Mouse (Mus musculus): ENCODE results near the gene Fnbp1l. TPM values are rescaled to one million over a fixed set of nuclear protein-coding genes. Genes with fewer than 3 reads are reported as not detected.

Fnbp1l gene
- polyA plus RNA-seq, 1 experiment from 2014 or later: 66.4 TPM

DNA sequence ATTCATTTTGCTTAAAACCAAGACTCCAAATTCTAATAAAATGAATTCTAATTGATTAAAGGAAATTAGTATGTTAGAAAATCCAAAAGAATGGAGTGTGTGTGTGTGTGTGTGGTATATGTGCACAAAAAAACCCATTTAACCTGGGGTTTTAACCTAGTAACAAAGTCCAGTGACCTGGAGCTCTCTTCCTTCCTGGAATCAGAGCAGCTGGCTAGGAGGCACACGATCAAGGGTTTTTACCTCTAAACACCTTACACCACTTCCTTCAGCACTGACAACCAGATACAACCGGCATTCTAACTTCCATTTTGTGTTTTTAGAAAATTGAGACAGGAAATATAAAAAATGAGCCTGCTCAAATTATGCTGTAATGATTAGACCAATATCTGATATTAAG, 74.2 kb downstream of the Fnbp1l start:
- DNase-seq (ENCODE audit: low spot score): no peak
- H3K4me3 ChIP-seq: no peak overlapping the region
- no peaks in the 10 kb centered on the region for H3K9me3 ChIP-seq
- no peaks in the 10 kb centered on the region for H3K4me1 ChIP-seq
- no peak overlapping the region for H3K27ac ChIP-seq (replicated peaks)
- H3K36me3 ChIP-seq (replicated peaks): peaks cover 92% of the 10 kb centered on the region
- H3K27me3 ChIP-seq (replicated peaks; ENCODE audit: low read depth, poor library complexity, severe bottlenecking): no peaks in the 10 kb centered on the region
- 87% methylated on average over 2 of the region's 2 CpGs for WGBS

DNA sequence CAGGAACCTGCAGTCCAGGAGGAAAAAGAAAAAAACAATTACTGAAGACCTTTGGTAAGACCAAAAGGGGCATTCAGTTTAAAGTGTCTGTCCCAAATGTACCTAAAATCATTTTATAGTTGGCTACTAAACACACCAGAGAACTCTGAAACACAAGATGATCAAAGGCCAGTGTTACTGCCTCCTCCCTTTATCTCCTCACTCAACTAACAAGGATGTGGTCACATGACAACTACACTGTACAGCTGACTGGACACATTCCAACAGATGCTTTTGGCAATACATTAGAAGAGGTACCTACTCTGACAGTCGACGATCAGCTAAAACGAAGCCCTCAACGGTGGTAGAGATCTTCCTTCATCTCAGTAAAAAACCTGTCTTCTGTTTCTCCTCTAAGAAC, 78.6 kb downstream of the Fnbp1l start:
- H3K36me3 ChIP-seq (replicated peaks): peaks cover 100% of the 10 kb centered on the region
- no peaks in the 10 kb centered on the region for H3K27me3 ChIP-seq (replicated peaks; ENCODE audit: low read depth, poor library complexity, severe bottlenecking)
- whole genome bisulfite sequencing: 95% methylated on average over 4 of the region's 4 CpGs
- H3K27ac ChIP-seq (replicated peaks): no peak overlapping the region
- no peak overlapping the region for H3K4me3 ChIP-seq
- H3K9me3 ChIP-seq: no peaks in the 10 kb centered on the region
- DNase-seq (ENCODE audit: low spot score): no peak
- H3K4me1 ChIP-seq: no peaks in the 10 kb centered on the region

DNA sequence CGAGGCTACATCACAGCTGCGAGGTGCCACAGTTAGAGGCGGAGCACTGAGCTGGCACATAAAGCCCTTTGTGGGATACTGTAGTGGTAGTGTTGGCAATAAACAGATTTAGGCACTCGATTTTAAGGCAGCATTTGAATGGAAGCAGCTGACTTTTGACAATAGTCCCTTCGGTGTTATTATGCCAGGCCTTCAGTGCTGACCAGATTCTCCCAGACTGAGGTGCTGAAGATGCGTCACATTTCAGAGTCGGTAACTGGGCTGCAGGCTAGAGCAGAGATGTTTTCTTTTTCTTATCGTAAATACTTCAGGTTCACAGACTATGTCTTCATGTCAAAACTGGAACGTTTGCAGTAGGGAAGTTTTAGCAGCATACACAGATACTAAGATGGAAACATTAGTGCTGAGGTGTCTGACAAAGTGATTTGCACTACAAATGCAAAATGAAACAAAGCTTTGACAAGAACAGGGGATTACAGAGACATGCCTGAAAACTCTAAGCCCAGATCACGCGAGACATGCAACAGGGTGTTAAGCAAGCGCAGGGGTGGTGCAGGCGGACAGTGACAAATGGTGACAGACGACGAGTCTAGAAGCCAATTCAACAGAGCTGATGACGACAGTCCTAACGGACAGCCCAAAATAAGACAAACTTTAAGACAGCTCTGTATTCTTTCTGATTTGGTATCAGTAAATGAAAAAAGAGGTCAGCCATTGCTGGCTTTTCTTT, 79.4 kb downstream of the Fnbp1l start:
- H3K4me3 ChIP-seq: no peak overlapping the region
- no peaks in the 10 kb centered on the region for H3K27me3 ChIP-seq (replicated peaks; ENCODE audit: low read depth, poor library complexity, severe bottlenecking)
- no peaks in the 10 kb centered on the region for H3K9me3 ChIP-seq
- no peak overlapping the region for H3K27ac ChIP-seq (replicated peaks)
- peaks cover 94% of the 10 kb centered on the region for H3K36me3 ChIP-seq (replicated peaks)
- DNase-seq (ENCODE audit: low spot score): no peak
- no peaks in the 10 kb centered on the region for H3K4me1 ChIP-seq
- 92% methylated on average over 17 of the region's 17 CpGs for WGBS

DNA sequence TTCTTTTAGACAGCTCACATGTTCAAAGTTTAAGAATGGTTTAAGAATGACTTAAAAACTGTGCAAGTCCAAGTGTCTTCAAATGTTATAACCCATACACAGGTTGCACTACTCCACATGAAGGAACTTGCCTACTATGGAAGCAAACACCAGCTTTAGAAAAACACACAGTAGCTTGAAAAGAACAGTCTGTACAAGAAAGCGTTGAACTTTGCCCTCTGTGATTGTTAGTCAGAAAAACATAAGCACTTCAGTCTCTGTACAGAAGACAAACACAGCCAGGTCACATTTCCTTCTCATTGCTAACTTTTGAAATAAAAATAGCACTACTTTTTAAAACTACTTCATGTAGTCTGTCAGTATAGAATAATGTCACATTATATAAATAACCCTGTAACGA, 80.7 kb downstream of the Fnbp1l start:
- 92% methylated on average over 2 of the region's 2 CpGs for WGBS
- no peak overlapping the region for H3K4me3 ChIP-seq
- H3K27ac ChIP-seq (replicated peaks): no peak overlapping the region
- no peak for DNase-seq (ENCODE audit: low spot score)
- H3K36me3 ChIP-seq (replicated peaks): peaks cover 82% of the 10 kb centered on the region
- no peaks in the 10 kb centered on the region for H3K4me1 ChIP-seq
- H3K9me3 ChIP-seq: no peaks in the 10 kb centered on the region
- no peaks in the 10 kb centered on the region for H3K27me3 ChIP-seq (replicated peaks; ENCODE audit: low read depth, poor library complexity, severe bottlenecking)

DNA sequence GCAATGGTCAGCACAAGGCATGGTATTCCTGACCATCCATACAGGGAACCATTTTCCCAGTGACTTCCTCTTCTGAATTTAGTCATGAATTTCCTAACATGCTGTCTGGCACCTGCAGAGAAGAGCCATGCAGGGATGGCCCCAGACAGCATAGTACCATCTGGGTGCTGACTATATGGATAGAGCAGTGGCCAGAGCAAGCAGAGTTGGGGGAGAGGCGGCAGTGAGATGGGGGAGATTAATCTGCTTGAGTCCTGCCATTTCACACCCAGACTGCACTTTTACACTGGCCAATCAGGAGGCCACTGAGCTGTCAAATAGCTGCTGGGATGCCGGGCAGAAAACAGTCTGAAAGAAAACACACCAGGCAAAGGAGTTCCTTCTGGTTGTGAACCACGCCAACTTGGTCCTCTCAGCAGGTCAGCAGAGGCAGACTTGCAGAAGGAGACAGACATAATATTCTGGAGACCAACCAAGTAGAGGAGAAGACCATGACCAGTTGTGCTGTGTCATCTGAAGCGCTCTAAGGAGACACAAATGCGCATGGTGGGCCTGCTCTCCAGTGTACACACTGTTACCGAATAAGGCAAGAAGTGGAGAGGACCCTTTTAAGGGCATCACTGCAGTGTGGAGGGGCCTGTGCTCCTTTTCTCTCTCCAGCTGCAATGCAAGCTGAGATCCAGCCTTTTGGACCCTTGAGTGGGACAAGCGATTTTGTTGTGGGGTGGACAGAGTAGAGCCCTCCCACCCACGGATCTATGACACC, 83.4 kb downstream of the Fnbp1l start:
- H3K4me3 ChIP-seq: no peak overlapping the region
- H3K9me3 ChIP-seq: no peaks in the 10 kb centered on the region
- WGBS: 86% methylated on average over 8 of the region's 8 CpGs
- H3K27ac ChIP-seq (replicated peaks): no peak overlapping the region
- H3K27me3 ChIP-seq (replicated peaks; ENCODE audit: low read depth, poor library complexity, severe bottlenecking): no peaks in the 10 kb centered on the region
- peaks cover 61% of the 10 kb centered on the region for H3K36me3 ChIP-seq (replicated peaks)
- H3K4me1 ChIP-seq: no peaks in the 10 kb centered on the region
- no peak for DNase-seq (ENCODE audit: low spot score)

DNA sequence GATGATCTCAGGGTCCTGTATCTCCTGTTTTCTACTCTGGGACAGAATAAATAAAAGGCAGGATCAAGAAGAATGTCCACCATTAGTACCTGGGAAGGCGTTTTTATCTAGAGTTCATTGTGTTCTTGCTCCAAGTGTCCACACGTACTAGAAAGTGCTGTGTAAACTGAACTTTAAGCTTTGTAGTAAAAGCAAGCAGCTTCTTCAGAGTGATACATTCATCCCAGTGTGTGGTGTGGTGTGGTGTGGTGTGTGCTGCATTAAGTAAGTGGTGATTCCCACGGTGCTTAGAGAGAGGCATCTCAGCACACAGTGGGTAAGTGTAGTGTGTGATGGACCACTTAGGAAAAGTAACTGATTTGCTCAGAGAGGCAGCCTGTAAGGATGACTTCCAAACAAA, 91.0 kb downstream of the Fnbp1l start:
- H3K4me1 ChIP-seq: no peaks in the 10 kb centered on the region
- H3K27me3 ChIP-seq (replicated peaks; ENCODE audit: low read depth, poor library complexity, severe bottlenecking): no peaks in the 10 kb centered on the region
- peaks cover 52% of the 10 kb centered on the region for H3K36me3 ChIP-seq (replicated peaks)
- no peak overlapping the region for H3K27ac ChIP-seq (replicated peaks)
- H3K9me3 ChIP-seq: no peaks in the 10 kb centered on the region
- DNase-seq (ENCODE audit: low spot score): no peak
- no peak overlapping the region for H3K4me3 ChIP-seq
- 87% methylated on average over 3 of the region's 3 CpGs for WGBS

DNA sequence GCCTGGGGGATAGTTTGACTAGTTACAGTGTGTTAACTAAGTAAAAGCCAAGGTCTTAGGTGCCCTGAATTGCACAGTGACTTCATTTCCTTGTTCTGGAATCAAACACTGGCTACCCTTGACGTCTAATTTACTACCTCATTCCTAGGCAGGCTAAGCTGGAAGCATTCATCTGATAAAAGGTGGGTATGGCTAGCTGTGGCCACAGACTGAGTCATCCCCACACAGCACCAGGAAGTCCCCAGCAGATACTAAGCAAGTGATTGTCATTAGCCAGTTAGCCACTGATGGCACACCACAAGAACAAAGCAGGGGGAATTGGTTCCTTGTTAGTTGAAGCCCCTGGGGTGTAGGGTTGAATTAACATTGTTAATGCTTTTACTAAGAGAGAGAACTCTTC, 98.2 kb downstream of the Fnbp1l start:
- Histone ChIP-seq H3K9me3 (no peaks in the 10 kb centered on the region), H3K27me3 (replicated peaks; ENCODE audit: low read depth, poor library complexity, severe bottlenecking) (0 out of 2 replicates have a peak, but pooled peaks cover 3% of the 10 kb centered on the region), H3K27ac (replicated peaks) (0 out of 2 replicates have a peak overlapping the region, but pooled peaks have one; percentile 16), H3K4me3 (no peak overlapping the region), H3K4me1 (peaks cover 67% of the 10 kb centered on the region), H3K36me3 (replicated peaks) (peaks cover 23% of the 10 kb centered on the region)
- WGBS: 40% methylated on average over 1 of the region's 1 CpGs
- DNase-seq (ENCODE audit: low spot score): no peak

DNA sequence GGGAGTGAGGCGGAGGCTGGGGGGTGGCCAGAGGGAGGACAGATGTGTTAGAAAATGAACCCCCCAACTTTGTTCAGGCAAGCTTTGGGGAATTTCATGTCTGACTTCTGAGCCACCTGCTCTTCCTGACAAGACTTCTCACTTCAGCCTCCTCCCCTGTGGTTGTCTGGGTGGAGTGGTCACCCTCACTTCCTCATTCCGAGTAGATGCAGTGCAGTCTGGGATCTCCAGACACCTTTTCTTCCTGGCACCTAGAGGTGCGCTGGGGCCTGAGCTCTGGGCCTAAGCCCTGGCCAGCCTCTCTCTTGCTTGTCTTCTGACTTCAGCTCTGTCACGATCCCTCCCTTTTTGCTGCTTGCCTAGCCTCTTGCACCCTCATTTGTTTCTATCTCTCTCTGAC, 98.6 kb downstream of the Fnbp1l start:
- DNase-seq (ENCODE audit: low spot score): no peak
- Histone ChIP-seq H3K9me3 (no peaks in the 10 kb centered on the region), H3K4me1 (peaks cover 71% of the 10 kb centered on the region), H3K36me3 (replicated peaks) (peaks cover 21% of the 10 kb centered on the region), H3K27ac (replicated peaks) (0 out of 2 replicates have a peak overlapping the region, but pooled peaks have one; percentile 16), H3K27me3 (replicated peaks; ENCODE audit: low read depth, poor library complexity, severe bottlenecking) (peaks cover 6% of the 10 kb centered on the region), H3K4me3 (no peak overlapping the region)
- WGBS: 86% methylated on average over 4 of the region's 4 CpGs

DNA sequence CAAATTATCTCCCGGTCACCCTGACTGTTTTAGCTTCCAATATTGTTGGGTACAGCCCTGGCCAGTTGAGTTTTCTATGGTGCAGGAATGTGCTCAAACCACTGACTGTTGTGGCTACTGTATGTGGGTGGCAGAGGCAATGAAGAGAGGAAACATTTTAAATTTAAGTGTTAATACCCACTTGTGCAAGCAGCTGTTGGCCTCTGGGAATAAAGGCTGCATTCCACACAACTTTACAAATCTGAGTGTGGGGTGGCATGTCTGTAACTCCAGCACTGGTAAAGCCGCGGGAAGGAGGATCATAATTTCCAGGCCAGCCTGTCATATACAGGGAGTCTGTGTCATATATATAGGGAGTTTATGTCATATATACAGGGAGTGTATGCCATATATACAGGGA, 99.2 kb downstream of the Fnbp1l start:
- DNase-seq (ENCODE audit: low spot score): no peak
- Histone ChIP-seq H3K27me3 (replicated peaks; ENCODE audit: low read depth, poor library complexity, severe bottlenecking) (peaks cover 11% of the 10 kb centered on the region), H3K4me1 (peaks cover 76% of the 10 kb centered on the region), H3K27ac (replicated peaks) (no peak overlapping the region), H3K9me3 (no peaks in the 10 kb centered on the region), H3K4me3 (no peak overlapping the region), H3K36me3 (replicated peaks) (peaks cover 21% of the 10 kb centered on the region)
- WGBS: 83% methylated on average over 3 of the region's 3 CpGs

DNA sequence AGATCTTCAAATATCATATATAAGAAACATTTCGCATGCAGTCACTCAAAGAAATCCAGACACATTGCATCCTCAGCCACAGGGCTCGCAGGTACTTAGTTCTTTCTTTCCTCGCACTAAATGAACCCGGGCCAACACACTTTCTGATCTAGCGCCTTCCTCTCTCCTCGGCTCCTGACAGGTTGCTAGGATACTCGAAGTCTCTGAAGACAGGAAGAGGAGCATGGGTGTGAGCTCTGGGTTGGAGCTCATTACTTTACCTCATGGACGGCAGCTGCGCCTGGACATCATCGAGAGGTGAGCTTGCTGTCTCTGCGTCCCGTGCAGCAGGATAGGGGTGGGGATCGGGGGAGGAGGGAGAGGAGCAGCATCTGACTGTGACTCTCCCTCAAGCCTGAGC, 100.4 kb downstream of the Fnbp1l start:
- H3K4me3 ChIP-seq: no peak overlapping the region
- peaks cover 14% of the 10 kb centered on the region for H3K27me3 ChIP-seq (replicated peaks; ENCODE audit: low read depth, poor library complexity, severe bottlenecking)
- WGBS: 47% methylated on average over 13 of the region's 13 CpGs
- peaks cover 16% of the 10 kb centered on the region; the same call in 1 of the 2 replicates for H3K36me3 ChIP-seq (replicated peaks)
- no peaks in the 10 kb centered on the region for H3K9me3 ChIP-seq
- H3K27ac ChIP-seq (replicated peaks): peak overlapping the region; percentile 75
- H3K4me1 ChIP-seq: peaks cover 82% of the 10 kb centered on the region
- DNase-seq (ENCODE audit: low spot score): peak; percentile 35

DNA sequence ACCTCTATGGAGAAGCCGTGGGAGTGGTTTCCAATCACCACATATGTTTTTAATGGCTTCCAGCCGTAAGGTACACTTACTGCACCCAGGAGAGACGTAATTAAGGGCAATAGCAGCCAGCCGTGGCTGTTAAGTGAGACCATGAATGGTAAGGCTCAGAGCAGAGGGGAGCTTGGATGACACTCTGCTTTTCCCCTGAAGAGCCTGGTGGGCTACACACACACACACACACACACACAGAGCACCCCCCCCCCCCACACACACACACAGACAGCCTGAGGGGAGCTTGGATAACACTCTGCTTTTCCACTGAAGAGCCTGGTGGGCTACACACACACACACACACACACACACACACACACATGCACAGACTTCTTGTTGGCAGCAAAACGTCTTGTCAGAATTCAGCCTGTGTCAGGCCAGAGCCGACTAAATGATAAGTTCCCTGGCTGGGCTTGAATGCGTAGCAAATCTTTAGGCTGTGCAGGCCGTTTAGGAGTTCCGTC, 101.2 kb downstream of the Fnbp1l start:
- DNase-seq (ENCODE audit: low spot score): peak; percentile 81
- peaks cover 82% of the 10 kb centered on the region for H3K4me1 ChIP-seq
- peaks cover 13% of the 10 kb centered on the region; the same call in 1 of the 2 replicates for H3K36me3 ChIP-seq (replicated peaks)
- no peaks in the 10 kb centered on the region for H3K9me3 ChIP-seq
- H3K27ac ChIP-seq (replicated peaks): peak overlapping the region; percentile 76
- WGBS: 37% methylated on average over 9 of the region's 9 CpGs
- H3K4me3 ChIP-seq: no peak overlapping the region; the same call in 1 of the 2 replicates
- peaks cover 14% of the 10 kb centered on the region for H3K27me3 ChIP-seq (replicated peaks; ENCODE audit: low read depth, poor library complexity, severe bottlenecking)

DNA sequence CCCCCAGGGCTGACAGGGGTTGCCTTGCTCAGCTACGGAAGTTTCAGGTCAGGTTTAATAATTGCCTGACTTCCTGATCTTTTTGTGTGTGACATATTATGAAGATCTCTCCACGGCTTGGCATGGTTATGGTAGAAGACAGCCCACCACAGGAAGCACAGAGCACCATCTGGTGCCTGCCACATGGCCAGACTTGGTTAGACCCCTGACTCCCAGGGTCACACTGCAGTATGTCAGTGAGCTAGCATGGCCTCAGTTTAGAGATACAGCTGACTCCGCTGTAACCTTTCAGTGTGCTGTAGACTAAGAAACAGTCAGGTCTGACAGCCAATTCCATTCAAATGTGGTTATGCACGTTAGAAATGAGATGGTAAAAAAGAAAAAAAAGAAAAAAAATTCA, 101.8 kb downstream of the Fnbp1l start:
- DNase-seq (ENCODE audit: low spot score): peak; percentile 64
- H3K27ac ChIP-seq (replicated peaks): peak overlapping the region; percentile 76
- peaks cover 17% of the 10 kb centered on the region for H3K36me3 ChIP-seq (replicated peaks)
- peaks cover 78% of the 10 kb centered on the region for H3K4me1 ChIP-seq
- peak overlapping the region; percentile 28 for H3K4me3 ChIP-seq
- 38% methylated on average over 4 of the region's 4 CpGs for WGBS
- peaks cover 14% of the 10 kb centered on the region for H3K27me3 ChIP-seq (replicated peaks; ENCODE audit: low read depth, poor library complexity, severe bottlenecking)
- no peaks in the 10 kb centered on the region for H3K9me3 ChIP-seq

DNA sequence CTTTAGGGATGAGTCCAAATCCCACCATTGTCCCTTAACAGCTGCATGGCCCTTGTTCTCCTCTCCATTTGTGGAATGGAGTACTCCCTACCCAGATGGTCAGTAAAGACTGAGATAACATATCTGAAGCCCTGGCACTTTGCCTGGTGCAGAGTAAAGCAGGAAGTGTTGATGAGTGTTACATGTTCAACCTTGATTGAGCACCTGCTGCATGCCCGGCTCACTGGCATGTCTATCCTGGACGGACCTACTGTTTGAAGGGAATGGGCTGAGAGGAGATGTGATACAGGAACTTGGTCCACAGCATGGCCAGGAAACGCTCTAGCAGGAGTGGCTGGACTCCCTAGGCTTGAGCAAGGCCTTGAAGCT, 103.2 kb downstream of the Fnbp1l start:
- H3K4me3 ChIP-seq: no peak overlapping the region
- H3K9me3 ChIP-seq: no peaks in the 10 kb centered on the region
- H3K36me3 ChIP-seq (replicated peaks): peaks cover 28% of the 10 kb centered on the region
- H3K27me3 ChIP-seq (replicated peaks; ENCODE audit: low read depth, poor library complexity, severe bottlenecking): peaks cover 21% of the 10 kb centered on the region
- H3K27ac ChIP-seq (replicated peaks): peak overlapping the region; percentile 76; the same call in 1 of the 2 replicates
- WGBS: 92% methylated on average over 3 of the region's 3 CpGs
- DNase-seq (ENCODE audit: low spot score): no peak
- H3K4me1 ChIP-seq: peaks cover 67% of the 10 kb centered on the region

Data from embryonic facial prominence, embryonic 10.5 days (tissue).